Mouse (Mus musculus) ES-Bruce4 (cell line): Measurements from ENCODE around the gene Chic2. TPM values are rescaled to one million over a fixed set of nuclear protein-coding genes. Genes with fewer than 3 reads are reported as not detected.

ENCODE experiments used
- H3K27ac ChIP-seq: 2 replicates; pipeline ENCODE4 v1.5.1; 2012; ENCODE audit warnings: low read length, inconsistent platforms; ENCODE audit not compliant: insufficient read depth
- H3K27me3 ChIP-seq: 2 replicates; pipeline ENCODE4 v1.6.1; 2012; ENCODE audit warnings: mild to moderate bottlenecking, low read length, inconsistent platforms; ENCODE audit not compliant: control insufficient read depth, poor library complexity, insufficient read depth, severe bottlenecking
- H3K36me3 ChIP-seq: 2 replicates; pipeline ENCODE4 v1.6.1; 2012; ENCODE audit warnings: inconsistent platforms, mild to moderate bottlenecking, low read length, moderate library complexity; ENCODE audit not compliant: control insufficient read depth, poor library complexity, insufficient read depth, severe bottlenecking
- H3K4me1 ChIP-seq: one replicate; pipeline ENCODE4 v1.8.1; 2011; ENCODE audit warnings: low read length; ENCODE audit not compliant: control insufficient read depth, insufficient read depth
- H3K4me3 ChIP-seq: 2 replicates; pipeline ENCODE4 v1.5.1; 2011; ENCODE audit warnings: low read depth, mild to moderate bottlenecking, low read length
- H3K9ac ChIP-seq: 2 replicates; pipeline ENCODE4 v1.6.1; 2012; ENCODE audit warnings: low read depth, mild to moderate bottlenecking, inconsistent platforms; ENCODE audit not compliant: poor library complexity, severe bottlenecking
- H3K9me3 ChIP-seq: replicated peaks from 2 replicates; pipeline ENCODE4 v1.6.1; 2012; ENCODE audit warnings: mild to moderate bottlenecking, low read length, inconsistent platforms; ENCODE audit not compliant: control insufficient read depth, poor library complexity, insufficient read depth, severe bottlenecking
- CTCF ChIP-seq: IDR thresholded peaks from one replicate; pipeline ENCODE4 v1.8.1; 2011; ENCODE audit warnings: low read depth, low read length
- EP300 ChIP-seq: IDR thresholded peaks from 2 replicates; pipeline ENCODE4 v1.6.1; 2011; ENCODE audit warnings: low read depth, low read length; ENCODE audit not compliant: insufficient read depth
- POLR2A ChIP-seq: IDR thresholded peaks from one replicate; pipeline ENCODE4 v1.8.1; 2011; ENCODE audit warnings: low read length; ENCODE audit not compliant: insufficient read depth
- polyA plus RNA-seq: library from polyadenylated mRNA; stranded (reverse); fragments of >200 nt; gene quantifications from 2 replicates; pipeline ENCODE4 v1.2.4, GENCODE M21; 2011; ENCODE audit warnings: low read depth; ENCODE audit not compliant: missing spikeins, insufficient read depth, insufficient read length

The Chic2 gene
- polyA plus RNA-seq, 1 experiment, result 23.7 TPM

- no peaks in the 10 kb centered on the region for H3K9me3 ChIP-seq
- no peak overlapping the region for H3K4me3 ChIP-seq
- peaks cover 6% of the 10 kb centered on the region for H3K4me1 ChIP-seq
- H3K27me3 ChIP-seq, result peaks cover 12% of the 10 kb centered on the region
- H3K36me3 ChIP-seq, result no peaks in the 10 kb centered on the region
- H3K9ac ChIP-seq, result no peak overlapping the region
- TF ChIP-seq CTCF (no peak), EP300 (no peak), POLR2A (no peak)
- H3K27ac ChIP-seq, result no peak overlapping the region
Measured at GRCm38 (mm10) chr5:75083061-75083460, 38.5 kb upstream of the Chic2 start.

GRCm38 (mm10) chr5:75082439-75082838 lies 37.9 kb upstream of the Chic2 start:
- Histone ChIP-seq H3K9ac (no peak overlapping the region), H3K9me3 (no peaks in the 10 kb centered on the region), H3K4me3 (no peak overlapping the region), H3K27me3 (peaks cover 13% of the 10 kb centered on the region), H3K4me1 (peaks cover 6% of the 10 kb centered on the region), H3K36me3 (no peaks in the 10 kb centered on the region), H3K27ac (no peak overlapping the region)
- no peak for TF ChIP-seq CTCF
- TF ChIP-seq EP300, result no peak
- no peak for TF ChIP-seq POLR2A

GRCm38 (mm10) chr5:75079564-75079963 lies 35.0 kb upstream of the Chic2 start:
- Histone ChIP-seq H3K4me1 (peaks cover 4% of the 10 kb centered on the region), H3K9me3 (no peaks in the 10 kb centered on the region), H3K36me3 (no peaks in the 10 kb centered on the region), H3K4me3 (no peak overlapping the region), H3K27me3 (peaks cover 32% of the 10 kb centered on the region), H3K9ac (no peak overlapping the region), H3K27ac (no peak overlapping the region)
- TF ChIP-seq CTCF (no peak), EP300 (0 out of 2 replicates have a peak, but pooled peaks have one; percentile 20)

GRCm38 (mm10) chr5:75077051-75077380 lies 32.4 kb upstream of the Chic2 start:
- H3K4me3 ChIP-seq, result no peak overlapping the region
- H3K4me1 ChIP-seq, result no peaks in the 10 kb centered on the region
- H3K27ac ChIP-seq, result no peak overlapping the region
- no peaks in the 10 kb centered on the region for H3K36me3 ChIP-seq
- H3K27me3 ChIP-seq, result peaks cover 36% of the 10 kb centered on the region
- H3K9me3 ChIP-seq, result no peaks in the 10 kb centered on the region
- TF ChIP-seq CTCF (no peak), POLR2A (no peak), EP300 (no peak)
- no peak overlapping the region for H3K9ac ChIP-seq

- peak overlapping the region; percentile 61 for H3K4me3 ChIP-seq
- no peak for TF ChIP-seq POLR2A
- no peak for TF ChIP-seq CTCF
- no peak for TF ChIP-seq EP300
Measured at GRCm38 (mm10) chr5:75076326-75077050, 31.9 kb upstream of the Chic2 start.

GRCm38 (mm10) chr5:75075383-75075941 lies 30.9 kb upstream of the Chic2 start, which contains the start of gene Gsx2:
TSS of gene Gsx2 (plus strand) at chr5:75075601.
- Histone ChIP-seq H3K27me3 (peaks cover 36% of the 10 kb centered on the region), H3K27ac (no peak within 1 kb of the TSS), H3K36me3 (no peaks in the 10 kb centered on the region), H3K9me3 (no peaks in the 10 kb centered on the region), H3K4me1 (no peaks in the 10 kb centered on the region), H3K4me3 (peak within 1 kb of the TSS; percentile 61), H3K9ac (0 out of 2 replicates have a peak within 1 kb of the TSS, but pooled peaks have one; percentile 23)
- TF ChIP-seq EP300 (no peak), POLR2A (no peak), CTCF (no peak)

More at GRCm38 (mm10) chr5:75076326-75077050, 31.9 kb upstream of the Chic2 start:
- Histone ChIP-seq H3K27me3 (peaks cover 36% of the 10 kb centered on the region), H3K9me3 (no peaks in the 10 kb centered on the region), H3K4me1 (no peaks in the 10 kb centered on the region), H3K36me3 (no peaks in the 10 kb centered on the region), H3K9ac (0 out of 2 replicates have a peak overlapping the region, but pooled peaks have one; percentile 23), H3K27ac (no peak overlapping the region)
